8 mouse cellular contexts compared by ENCODE assay signal in the genomic region with DNA sequence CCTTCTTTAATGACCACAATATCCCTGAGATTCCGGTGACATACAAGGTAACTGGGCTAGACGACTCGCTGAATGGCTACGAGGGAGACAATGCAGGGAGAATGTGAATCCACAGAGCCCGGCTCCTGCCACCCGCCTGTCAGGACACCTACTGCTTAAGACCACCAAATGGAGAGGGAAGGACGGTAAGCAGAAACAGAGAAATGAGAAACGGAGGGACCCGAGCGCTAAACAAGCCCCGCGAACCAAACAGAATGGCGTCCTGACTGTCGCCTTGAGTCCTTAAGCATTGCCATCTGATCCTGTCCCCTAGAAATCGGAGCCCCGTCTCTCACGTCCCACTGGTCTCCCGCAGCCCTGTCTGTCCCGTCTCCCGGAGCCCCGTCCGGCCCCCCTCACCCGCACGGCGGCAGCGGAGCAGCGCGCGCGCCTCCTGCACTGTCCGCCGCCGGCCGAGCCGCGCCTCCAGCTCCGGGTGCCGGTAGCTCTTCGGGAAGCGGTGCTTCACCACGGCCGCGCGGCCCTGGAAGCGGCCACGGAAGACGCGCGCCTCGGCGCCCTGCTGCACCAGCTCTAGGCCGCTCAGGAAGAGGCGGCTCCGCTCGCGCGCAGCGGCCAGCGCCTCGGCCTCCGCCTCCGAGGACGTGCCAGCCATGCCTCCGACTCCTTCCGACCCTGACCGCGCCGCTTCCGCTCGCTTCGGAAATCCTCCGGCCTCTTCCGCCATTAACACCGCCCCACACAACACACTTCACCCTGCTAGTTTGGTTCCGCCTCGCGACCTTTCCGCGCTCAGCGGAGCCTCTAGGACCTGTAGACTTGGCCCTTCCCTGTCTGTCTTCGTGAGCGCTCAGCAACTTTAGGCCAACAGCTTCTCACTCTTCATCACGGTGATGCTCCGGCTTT. TPM values are rescaled to one million over a fixed set of nuclear protein-coding genes. Genes with fewer than 3 reads are reported as not detected.
A peak's percentile ranks its signal among the peaks of the same experiment; 100 is the strongest.
DNase-seq lines count a peak whose midpoint lies in the region; ATAC-seq lines count a peak whose summit lies in the region.

Gene Trp53rka (minus strand): TSS at position 677 of the 906 bp plus-strand sequence.

- ATAC-seq in inflammation-experienced regulatory T-cells, adult 6 months, result peak; percentile 73

- DNase-seq in adrenal gland, adult 8-10 months, result peak; percentile 69
- peak; percentile 87 for DNase-seq in embryo, embryonic 11 days
- DNase-seq in gastrocnemius, postnatal 25 days, result peak; percentile 82
- DNase-seq in left cerebral cortex, postnatal 25 days (ENCODE audit: low spot score in 2 of 2), result peak; percentile 77 to 88
- peak; percentile 68 for DNase-seq in mesoderm, embryonic 11.5 days (ENCODE audit: low read depth, low spot score)
- DNase-seq in right cerebral cortex, postnatal 25 days, result peak; percentile 86
- DNase-seq in yolk sac, embryonic 10.5 days (ENCODE audit: low spot score), result peak; percentile 83

- intact Hi-C loops in left cerebral cortex, postnatal 25 days (cut with DNase I), result no loop called here

RNA-seq across cellular contexts. Expression of gene Trp53rka, which starts in this region (rescaled TPM):
- 10 to 100 TPM; 12.5 to 17.3 (median 14.7) TPM for total RNA-seq in adrenal gland, adult 8-10 months (2022)
- total RNA-seq in gastrocnemius, postnatal 25 days (2021), result 1 to 10 TPM; 8.3 to 9.2 TPM
- 1 to 10 TPM; 3.5 to 5.0 (median 4.3) TPM for polyA plus RNA-seq in inflammation-experienced regulatory T-cells, adult 6 months (2017; shearing (Covaris generic))
- total RNA-seq in left cerebral cortex, postnatal 25 days (2021), result 10 to 100 TPM; 20.4 to 20.9 TPM

Comparison
In these comparisons a context has a peak if more than half of its experiments do, and no peak if none do; other contexts are left out.
1. Peak in every context shown above with its lines: DNase-seq and ATAC-seq.